Comparison of ENCODE assay signal across 17 mouse cellular contexts in genomic region chr5:149695077-149695750, GRCm38 (mm10).
"Had no signal": no experiment of that assay in that cellular context is flagged by ENCODE, and none has a peak within 500 bp of the region (broad histone marks: within the 10 kb centered on the region; RNA-seq: fewer than 3 reads in every experiment).

No protein-coding gene starts in this region.

- DNase-seq: kidney, adult 9 months; kidney, postnatal 36 days; lung, embryonic 14.5 days; lung, postnatal 10 days; lung, postnatal 4 days; retina, postnatal 1 day; right cerebral cortex, postnatal 4 days; spleen, adult 18-20 months; thymus, adult 18-20 months; thymus, postnatal 14 days had no signal

- H3K4me2 ChIP-seq: limb, embryonic 15.5 days; liver, embryonic 15.5 days; lung, embryonic 14.5 days; midbrain, embryonic 12.5 days; neural tube, embryonic 13.5 days had no signal

- H3K27ac ChIP-seq: kidney, postnatal 0 days; limb, embryonic 15.5 days; liver, embryonic 15.5 days; midbrain, embryonic 12.5 days; neural tube, embryonic 13.5 days had no signal

- H3K4me1 ChIP-seq: liver, embryonic 15.5 days; megakaryocyte, embryonic 14.5 days; midbrain, embryonic 12.5 days; neural tube, embryonic 13.5 days had no signal

- H3K27me3 ChIP-seq: limb, embryonic 15.5 days; liver, embryonic 15.5 days; megakaryocyte, embryonic 14.5 days; midbrain, embryonic 12.5 days; neural tube, embryonic 13.5 days had no signal

- H3K9me3 ChIP-seq: limb, embryonic 15.5 days; liver, embryonic 15.5 days; midbrain, embryonic 12.5 days; neural tube, embryonic 13.5 days had no signal

- ATAC-seq: midbrain, embryonic 16.5 days had no signal

- H3K4me3 ChIP-seq: limb, embryonic 15.5 days; liver, embryonic 15.5 days; megakaryocyte, embryonic 14.5 days; midbrain, embryonic 12.5 days; neural tube, embryonic 13.5 days had no signal

- H3K9ac ChIP-seq: limb, embryonic 15.5 days; liver, embryonic 15.5 days; lung, embryonic 14.5 days; midbrain, embryonic 12.5 days; neural tube, embryonic 13.5 days had no signal

- H3K36me3 ChIP-seq: limb, embryonic 15.5 days; liver, embryonic 15.5 days; midbrain, embryonic 12.5 days had no signal
